ENCODE assay signal across 12 mouse cellular contexts in the genomic region with DNA sequence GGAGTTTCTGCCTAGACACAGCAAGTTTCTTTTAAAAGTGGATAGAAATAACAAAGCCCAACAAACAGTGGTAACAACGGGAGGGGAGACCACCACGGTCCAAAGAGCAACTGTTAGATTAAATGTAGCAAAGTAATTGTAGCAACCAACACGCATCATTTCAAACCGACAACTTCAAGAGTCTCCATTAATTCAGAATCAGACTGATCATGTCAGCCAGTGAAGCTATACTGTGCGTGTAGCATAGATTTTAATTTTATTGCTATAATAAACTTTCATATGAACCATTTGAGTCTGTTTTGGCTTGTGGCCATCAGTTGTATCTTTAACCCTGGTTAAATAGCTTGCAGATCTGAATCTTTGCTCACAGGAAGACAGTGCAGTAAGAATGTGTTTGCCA.
"Had no signal": no experiment of that assay in that cellular context is flagged by ENCODE, and none has a peak within 500 bp of the region (broad histone marks: within the 10 kb centered on the region; RNA-seq: fewer than 3 reads in every experiment).

No protein-coding gene starts in this region.

- H3K9me3 ChIP-seq: liver, embryonic 15.5 days; stomach, embryonic 15.5 days had no signal

- DNase-seq: kidney, adult 9 months; lung, adult 2 months; lung, postnatal 36 days; right cerebral cortex, postnatal 14 days; thymus, postnatal 4 days had no signal

- H3K36me3 ChIP-seq: midbrain, embryonic 13.5 days; stomach, embryonic 15.5 days had no signal

- H3K9ac ChIP-seq: liver, embryonic 15.5 days; midbrain, embryonic 13.5 days; stomach, embryonic 15.5 days had no signal

- H3K4me2 ChIP-seq: liver, embryonic 11.5 days; liver, embryonic 15.5 days; midbrain, embryonic 13.5 days; stomach, embryonic 15.5 days had no signal

- H3K27me3 ChIP-seq: liver, embryonic 15.5 days; midbrain, embryonic 13.5 days; stomach, embryonic 15.5 days had no signal

- H3K4me3 ChIP-seq: left cerebral cortex, adult 2 months; liver, embryonic 15.5 days; midbrain, embryonic 13.5 days; stomach, embryonic 15.5 days had no signal

- ATAC-seq: intestine, embryonic 16.5 days; lung, postnatal 0 days; midbrain, embryonic 13.5 days had no signal

- H3K27ac ChIP-seq: left cerebral cortex, adult 2 months; liver, embryonic 15.5 days; midbrain, embryonic 13.5 days; stomach, embryonic 15.5 days had no signal

- H3K4me1 ChIP-seq: liver, embryonic 15.5 days; midbrain, embryonic 13.5 days had no signal
